Mouse (Mus musculus): ENCODE results near the gene Suz12.
"Not testable (repeated sequence)": the region's sequence is repeated elsewhere in the genome, so short reads cannot be mapped to it uniquely, and the experiment has no call there.

The Suz12 gene

GRCm38 (mm10) chr11:79993356-79994270, 707 bp downstream of the Suz12 start:
- peak in 1 of 2 experiments; percentile 49 for DNase-seq

GRCm38 (mm10) chr11:79994271-79994988, 1.5 kb downstream of the Suz12 start:
- no peak for DNase-seq

GRCm38 (mm10) chr11:80016533-80016932, 23.6 kb downstream of the Suz12 start:
- not testable (repeated sequence) for DNase-seq

GRCm38 (mm10) chr11:80019792-80020191, 26.9 kb downstream of the Suz12 start:
- DNase-seq: no peak

GRCm38 (mm10) chr11:80021306-80021705, 28.4 kb downstream of the Suz12 start:
- no peak for DNase-seq

- no peak for DNase-seq
These were observed 44.6 kb downstream of the Suz12 start for GRCm38 (mm10) chr11:80037495-80037894.

GRCm38 (mm10) chr11:80042615-80043418, 49.9 kb downstream of the Suz12 start:
- DNase-seq: peak; percentile 47 to 49

GRCm38 (mm10) chr11:80043419-80043817, 50.5 kb downstream of the Suz12 start:
- DNase-seq: no peak

GRCm38 (mm10) chr11:80046856-80047255, 54.0 kb downstream of the Suz12 start:
- no peak for DNase-seq

- no peak for DNase-seq
These were observed 57.2 kb downstream of the Suz12 start for GRCm38 (mm10) chr11:80050088-80050487.

- DNase-seq: no peak
These were observed 59.5 kb downstream of the Suz12 start for GRCm38 (mm10) chr11:80052456-80052855.

GRCm38 (mm10) chr11:80053171-80053570, 60.3 kb downstream of the Suz12 start:
- DNase-seq: no peak

GRCm38 (mm10) chr11:80054659-80055058, 61.8 kb downstream of the Suz12 start:
- no peak for DNase-seq

GRCm38 (mm10) chr11:80056141-80056540, 63.2 kb downstream of the Suz12 start:
- no peak for DNase-seq

GRCm38 (mm10) chr11:80062159-80062558, 69.3 kb downstream of the Suz12 start:
- DNase-seq: no peak

GRCm38 (mm10) chr11:80066373-80066772, 73.5 kb downstream of the Suz12 start:
- peak; percentile 20 to 29 for DNase-seq

- DNase-seq: peak; percentile 32 to 52
These were observed 74.7 kb downstream of the Suz12 start for GRCm38 (mm10) chr11:80067558-80067957.

- no peak for DNase-seq
These were observed 76.9 kb downstream of the Suz12 start for GRCm38 (mm10) chr11:80069815-80070214.

- no peak for DNase-seq
These were observed 78.1 kb downstream of the Suz12 start for GRCm38 (mm10) chr11:80071039-80071438.

GRCm38 (mm10) chr11:80072365-80072764, 79.5 kb downstream of the Suz12 start:
- DNase-seq: no peak

GRCm38 (mm10) chr11:80075608-80076277, 82.8 kb downstream of the Suz12 start:
- DNase-seq: no peak

- DNase-seq: no peak
These were observed 85.1 kb downstream of the Suz12 start for GRCm38 (mm10) chr11:80077784-80078545.
